Mouse (Mus musculus) kidney, embryonic 14.5 days (tissue): ENCODE data around the gene Bub3. TPM values are rescaled to one million over a fixed set of nuclear protein-coding genes. Genes with fewer than 3 reads are reported as not detected.

Experiments
- ATAC-seq: fragments of 200-750 bp; cut with Nextera tagmentation; 2 replicates; pipeline ENCODE4 v1.8.0; 2017; ENCODE audit warnings: moderate number of reproducible peaks, mild to moderate bottlenecking, moderate TSS enrichment, moderate library complexity; ENCODE audit not compliant: low FRiP score, low TSS enrichment
- H3K27ac ChIP-seq: fragments of 300-500 bp; sonication (generic); 2 replicates; pipeline ENCODE4 v1.5.1; 2014; ENCODE audit warnings: low read depth, mild to moderate bottlenecking, low read length, moderate library complexity, mixed read lengths
- H3K27me3 ChIP-seq: fragments of 300-500 bp; sonication (generic); 2 replicates; pipeline ENCODE4 v1.6.1; 2014; ENCODE audit warnings: mild to moderate bottlenecking, low read length; ENCODE audit not compliant: control insufficient read depth, insufficient read depth
- H3K36me3 ChIP-seq: fragments of 300-500 bp; sonication (generic); 2 replicates; pipeline ENCODE4 v1.6.1; 2014; ENCODE audit warnings: low read length, mixed read lengths; ENCODE audit not compliant: control insufficient read depth, insufficient read depth
- H3K4me1 ChIP-seq: fragments of 300-500 bp; sonication (generic); 2 replicates; pipeline ENCODE4 v1.6.1; 2014; ENCODE audit warnings: low read length, mixed read lengths; ENCODE audit not compliant: control insufficient read depth, insufficient read depth
- H3K4me2 ChIP-seq: fragments of 300-500 bp; sonication (generic); replicated peaks from 2 replicates; pipeline ENCODE4 v1.6.1; 2014; ENCODE audit warnings: low read depth, mild to moderate bottlenecking, low read length
- H3K4me3 ChIP-seq: fragments of 300-500 bp; sonication (generic); 2 replicates; pipeline ENCODE4 v1.5.1; 2014; ENCODE audit warnings: mild to moderate bottlenecking, low read length
- H3K9ac ChIP-seq: fragments of 300-500 bp; sonication (generic); 2 replicates; pipeline ENCODE4 v1.6.1; 2014; ENCODE audit warnings: low read depth, mild to moderate bottlenecking, low read length, moderate library complexity
- H3K9me3 ChIP-seq: fragments of 300-500 bp; sonication (generic); 2 replicates; pipeline ENCODE4 v1.6.1; 2016; ENCODE audit warnings: low read length; ENCODE audit not compliant: control insufficient read depth
- WGBS: fragments of 180-500 bp; shearing (Covaris S2); extraction: QIAGEN DNeasy Blood & Tissue Kit; methylation state at CpG from one replicate; pipeline ENCODE4 v1.1.7; 2014; 5-methylcytosine and 5-hydroxymethylcytosine counted together
- polyA plus RNA-seq: library from polyadenylated mRNA; unstranded; fragments of >200 nt; fragmentation: Nextera tagmentation; extraction: Ambion mirVana; gene quantifications from 2 replicates; pipeline ENCODE4 v1.2.1, GENCODE M21; 2014

Bub3 gene
- polyA plus RNA-seq, 1 experiment from 2014 or later, result 241 TPM

GRCm38 (mm10) chr7:131554341-131555180 is 5.5 kb upstream of the Bub3 start:
- Histone ChIP-seq H3K4me1 (peaks cover 14% of the 10 kb centered on the region; the same call in 1 of the 2 replicates), H3K27me3 (peaks cover 97% of the 10 kb centered on the region), H3K4me2 (peak overlapping the region; percentile 41), H3K9me3 (no peaks in the 10 kb centered on the region), H3K4me3 (peak overlapping the region; percentile 30), H3K9ac (no peak overlapping the region), H3K36me3 (no peaks in the 10 kb centered on the region), H3K27ac (no peak overlapping the region)
- ATAC-seq, result peak; percentile 42
- under 1% methylated on average over 45 of the region's 45 CpGs for whole genome bisulfite sequencing

- under 1% methylated on average over 68 of the region's 68 CpGs for WGBS
- H3K27me3 ChIP-seq, result peaks cover 88% of the 10 kb centered on the region
- no peaks in the 10 kb centered on the region for H3K36me3 ChIP-seq
- peaks cover 14% of the 10 kb centered on the region; the same call in 1 of the 2 replicates for H3K4me1 ChIP-seq
- ATAC-seq, result no peak
- H3K9ac ChIP-seq, result 0 out of 2 replicates have a peak overlapping the region, but pooled peaks have one; percentile 7
- H3K9me3 ChIP-seq, result no peaks in the 10 kb centered on the region
- H3K4me2 ChIP-seq, result peak overlapping the region; percentile 19
- no peak overlapping the region for H3K27ac ChIP-seq
- H3K4me3 ChIP-seq, result peak overlapping the region; percentile 16; the same call in 1 of the 2 replicates
These were observed 4.5 kb upstream of the Bub3 start for GRCm38 (mm10) chr7:131555301-131556081.

- Histone ChIP-seq H3K4me2 (no peak overlapping the region), H3K4me3 (no peak overlapping the region), H3K27me3 (peaks cover 82% of the 10 kb centered on the region), H3K4me1 (peaks cover 15% of the 10 kb centered on the region; the same call in 1 of the 2 replicates), H3K9ac (no peak overlapping the region), H3K9me3 (no peaks in the 10 kb centered on the region), H3K27ac (no peak overlapping the region), H3K36me3 (no peaks in the 10 kb centered on the region)
- no peak for ATAC-seq
- WGBS, result 1% methylated on average over 9 of the region's 9 CpGs
These were observed 3.9 kb upstream of the Bub3 start for GRCm38 (mm10) chr7:131556116-131556515.

- WGBS, result under 1% methylated on average over 37 of the region's 37 CpGs
- peak overlapping the region; percentile 9 for H3K4me3 ChIP-seq
- ATAC-seq, result no peak
These were observed 3.3 kb upstream of the Bub3 start for GRCm38 (mm10) chr7:131556541-131557271.

GRCm38 (mm10) chr7:131557751-131558150 is 2.3 kb upstream of the Bub3 start:
- H3K4me2 ChIP-seq, result no peak overlapping the region
- peaks cover 14% of the 10 kb centered on the region for H3K36me3 ChIP-seq
- no peak overlapping the region for H3K4me3 ChIP-seq
- H3K4me1 ChIP-seq, result peaks cover 25% of the 10 kb centered on the region; the same call in 1 of the 2 replicates
- peaks cover 66% of the 10 kb centered on the region for H3K27me3 ChIP-seq
- H3K9me3 ChIP-seq, result no peaks in the 10 kb centered on the region
- no peak for ATAC-seq
- H3K9ac ChIP-seq, result no peak overlapping the region
- WGBS, result 34% methylated on average over 2 of the region's 2 CpGs
- H3K27ac ChIP-seq, result no peak overlapping the region

More at GRCm38 (mm10) chr7:131556541-131557271, 3.3 kb upstream of the Bub3 start:
- Histone ChIP-seq H3K4me1 (peaks cover 20% of the 10 kb centered on the region; the same call in 1 of the 2 replicates), H3K27ac (no peak overlapping the region), H3K27me3 (peaks cover 76% of the 10 kb centered on the region), H3K36me3 (peaks cover 4% of the 10 kb centered on the region; the same call in 1 of the 2 replicates), H3K4me2 (no peak overlapping the region), H3K9me3 (no peaks in the 10 kb centered on the region), H3K9ac (no peak overlapping the region)

GRCm38 (mm10) chr7:131560697-131561042 is 648 bp downstream of the Bub3 start:
- under 1% methylated on average over 14 of the region's 14 CpGs for WGBS
- peaks cover 11% of the 10 kb centered on the region; the same call in 1 of the 2 replicates for H3K4me1 ChIP-seq

GRCm38 (mm10) chr7:131575246-131575645 is 15.2 kb downstream of the Bub3 start:
- H3K27ac ChIP-seq, result no peak overlapping the region
- peaks cover 39% of the 10 kb centered on the region for H3K36me3 ChIP-seq
- ATAC-seq, result no peak
- H3K9me3 ChIP-seq, result no peaks in the 10 kb centered on the region
- H3K9ac ChIP-seq, result no peak overlapping the region
- no peaks in the 10 kb centered on the region for H3K4me1 ChIP-seq
- no peaks in the 10 kb centered on the region for H3K27me3 ChIP-seq
- H3K4me3 ChIP-seq, result no peak overlapping the region
- H3K4me2 ChIP-seq, result no peak overlapping the region
- WGBS, result 82% methylated on average over 6 of the region's 6 CpGs

More at GRCm38 (mm10) chr7:131560697-131561042, 648 bp downstream of the Bub3 start:
- H3K36me3 ChIP-seq, result peaks cover 43% of the 10 kb centered on the region
- peak overlapping the region; percentile 88 for H3K4me3 ChIP-seq
- ATAC-seq, result peak; percentile 55; the same call in 1 of the 2 replicates
- peak overlapping the region; percentile 91 for H3K9ac ChIP-seq
- peak overlapping the region; percentile 70 for H3K4me2 ChIP-seq
- peak overlapping the region; percentile 77 for H3K27ac ChIP-seq
- peaks cover 36% of the 10 kb centered on the region for H3K27me3 ChIP-seq
- no peaks in the 10 kb centered on the region for H3K9me3 ChIP-seq

GRCm38 (mm10) chr7:131582178-131582577 is 22.2 kb downstream of the Bub3 start:
- ATAC-seq, result no peak
- Histone ChIP-seq H3K4me1 (no peaks in the 10 kb centered on the region), H3K4me2 (no peak overlapping the region), H3K4me3 (no peak overlapping the region), H3K9ac (no peak overlapping the region), H3K36me3 (no peaks in the 10 kb centered on the region), H3K27ac (no peak overlapping the region), H3K9me3 (no peaks in the 10 kb centered on the region), H3K27me3 (no peaks in the 10 kb centered on the region)
- 38% methylated on average over 9 of the region's 9 CpGs for WGBS
